Mouse (Mus musculus): ENCODE measurements around the gene Mgst2. TPM values are rescaled to one million over a fixed set of nuclear protein-coding genes. Genes with fewer than 3 reads are reported as not detected.

Gene Mgst2
- total RNA-seq, 2 experiments from 2014 or later: 1.3 TPM; not detected in 1

GRCm38 (mm10) chr3:51652292-51652691 is 7.9 kb upstream of the Mgst2 start:
- peak; percentile 79 to 80 for DNase-seq
- intact Hi-C loops (cut with DNase I): loop anchor here (5.0 kb wide), 1 partner anchor 90 kb away; the partner anchor contains the start of gene Setd7

- DNase-seq: peak; percentile 38 to 40
- intact Hi-C loops (cut with DNase I): loop anchor here (5.0 kb wide), 1 partner anchor 90 kb away; the partner anchor contains the start of gene Setd7
Measured at GRCm38 (mm10) chr3:51652701-51653100, 7.5 kb upstream of the Mgst2 start.

- intact Hi-C loops (cut with DNase I): loop anchor here (5.0 kb wide), 1 partner anchor 92 kb away; the partner anchor contains the start of gene Setd7
- DNase-seq: no peak
Measured at GRCm38 (mm10) chr3:51654303-51655055, 5.7 kb upstream of the Mgst2 start.

- intact Hi-C loops (cut with DNase I): no loop called here
- no peak for DNase-seq
Measured at GRCm38 (mm10) chr3:51659415-51659814, 745 bp upstream of the Mgst2 start.

- intact Hi-C loops (cut with DNase I): no loop called here
- DNase-seq: no peak
Measured at GRCm38 (mm10) chr3:51660821-51661276, 689 bp downstream of the Mgst2 start.

- no peak for DNase-seq
- intact Hi-C loops (cut with DNase I): no loop called here
Measured at GRCm38 (mm10) chr3:51661376-51661775, 1.2 kb downstream of the Mgst2 start.

- intact Hi-C loops (cut with DNase I): no loop called here
- no peak for DNase-seq
Measured at GRCm38 (mm10) chr3:51661880-51662550, 1.9 kb downstream of the Mgst2 start.

- intact Hi-C loops (cut with DNase I): no loop called here
- DNase-seq: no peak
Measured at GRCm38 (mm10) chr3:51662557-51662956, 2.4 kb downstream of the Mgst2 start.

- intact Hi-C loops (cut with DNase I): no loop called here
Measured at GRCm38 (mm10) chr3:51668607-51669006, 8.4 kb downstream of the Mgst2 start.

GRCm38 (mm10) chr3:51670414-51671070 is 10.4 kb downstream of the Mgst2 start:
- no peak for DNase-seq
- intact Hi-C loops (cut with DNase I): no loop called here

More at GRCm38 (mm10) chr3:51668607-51669006, 8.4 kb downstream of the Mgst2 start:
- DNase-seq: no peak

GRCm38 (mm10) chr3:51671071-51671469 is 10.9 kb downstream of the Mgst2 start:
- DNase-seq: no peak
- intact Hi-C loops (cut with DNase I): no loop called here

- intact Hi-C loops (cut with DNase I): loop anchor here (2.0 kb wide), 1 partner anchor 162 kb away; no protein-coding TSS in a partner anchor
- no peak for DNase-seq
Measured at GRCm38 (mm10) chr3:51672631-51673030, 12.5 kb downstream of the Mgst2 start.

GRCm38 (mm10) chr3:51673408-51674086 is 13.4 kb downstream of the Mgst2 start:
- intact Hi-C loops (cut with DNase I): loop anchor here (2.0 kb wide), 1 partner anchor 163 kb away; no protein-coding TSS in a partner anchor
- DNase-seq: peak; percentile 39 to 64

GRCm38 (mm10) chr3:51674963-51675362 is 14.8 kb downstream of the Mgst2 start:
- intact Hi-C loops (cut with DNase I): no loop called here
- DNase-seq: no peak

GRCm38 (mm10) chr3:51685539-51685938 is 25.4 kb downstream of the Mgst2 start:
- intact Hi-C loops (cut with DNase I): no loop called here
- no peak for DNase-seq

- no peak for DNase-seq
- intact Hi-C loops (cut with DNase I): no loop called here
Measured at GRCm38 (mm10) chr3:51686316-51686715, 26.2 kb downstream of the Mgst2 start.

GRCm38 (mm10) chr3:51686791-51687190 is 26.6 kb downstream of the Mgst2 start:
- intact Hi-C loops (cut with DNase I): no loop called here
- DNase-seq: no peak

GRCm38 (mm10) chr3:51688725-51689124 is 28.6 kb downstream of the Mgst2 start:
- intact Hi-C loops (cut with DNase I): no loop called here
- no peak for DNase-seq

GRCm38 (mm10) chr3:51693196-51693595 is 33.0 kb downstream of the Mgst2 start:
- no peak for DNase-seq
- intact Hi-C loops (cut with DNase I): no loop called here

- intact Hi-C loops (cut with DNase I): no loop called here
- DNase-seq: no peak
Measured at GRCm38 (mm10) chr3:51694576-51694975, 34.4 kb downstream of the Mgst2 start.
